Mouse (Mus musculus): ENCODE measurements around the gene Tgm1.
A peak's percentile ranks its signal among the peaks of the same experiment; 100 is the strongest.

Tgm1 gene

GRCm38 (mm10) chr14:55723433-55723832 lies 9.7 kb upstream of the Tgm1 start:
- DNase-seq (ENCODE audit: low spot score), result no peak

GRCm38 (mm10) chr14:55722438-55722945 lies 8.8 kb upstream of the Tgm1 start:
- DNase-seq (ENCODE audit: low spot score), result no peak

GRCm38 (mm10) chr14:55721700-55722437 lies 8.1 kb upstream of the Tgm1 start, which contains the start of gene Rabggta:
Gene Rabggta, minus strand, starts transcription at chr14:55722263.
- peak; percentile 96 for DNase-seq (ENCODE audit: low spot score)

- no peak for DNase-seq (ENCODE audit: low spot score)
These were observed 7.3 kb upstream of the Tgm1 start for GRCm38 (mm10) chr14:55721076-55721475.

GRCm38 (mm10) chr14:55720666-55721065 lies 6.9 kb upstream of the Tgm1 start:
- DNase-seq (ENCODE audit: low spot score), result no peak

- DNase-seq (ENCODE audit: low spot score), result no peak
These were observed 6.0 kb upstream of the Tgm1 start for GRCm38 (mm10) chr14:55719737-55720136.

GRCm38 (mm10) chr14:55716884-55717283 lies 3.2 kb upstream of the Tgm1 start:
- DNase-seq (ENCODE audit: low spot score), result no peak

GRCm38 (mm10) chr14:55716271-55716670 lies 2.5 kb upstream of the Tgm1 start:
- no peak for DNase-seq (ENCODE audit: low spot score)

GRCm38 (mm10) chr14:55714893-55715292 lies 1.2 kb upstream of the Tgm1 start:
- no peak for DNase-seq (ENCODE audit: low spot score)

GRCm38 (mm10) chr14:55713007-55713728 lies 558 bp downstream of the Tgm1 start:
- DNase-seq (ENCODE audit: low spot score), result peak; percentile 28

GRCm38 (mm10) chr14:55711786-55712185 lies 1.9 kb downstream of the Tgm1 start:
- no peak for DNase-seq (ENCODE audit: low spot score)

- DNase-seq (ENCODE audit: low spot score), result no peak
These were observed 4.2 kb downstream of the Tgm1 start for GRCm38 (mm10) chr14:55709509-55709908.

GRCm38 (mm10) chr14:55707397-55707796 lies 6.3 kb downstream of the Tgm1 start:
- no peak for DNase-seq (ENCODE audit: low spot score)

- DNase-seq (ENCODE audit: low spot score), result no peak
These were observed 7.6 kb downstream of the Tgm1 start for GRCm38 (mm10) chr14:55706051-55706600.

- DNase-seq (ENCODE audit: low spot score), result no peak
These were observed 11.0 kb downstream of the Tgm1 start for GRCm38 (mm10) chr14:55702761-55703160.

- DNase-seq (ENCODE audit: low spot score), result no peak
These were observed 12.6 kb downstream of the Tgm1 start for GRCm38 (mm10) chr14:55701131-55701530.

GRCm38 (mm10) chr14:55697226-55697625 lies 16.5 kb downstream of the Tgm1 start:
- no peak for DNase-seq (ENCODE audit: low spot score)

- no peak for DNase-seq (ENCODE audit: low spot score)
These were observed 24.3 kb downstream of the Tgm1 start for GRCm38 (mm10) chr14:55689433-55689832.

GRCm38 (mm10) chr14:55682118-55682493 lies 31.6 kb downstream of the Tgm1 start:
- DNase-seq (ENCODE audit: low spot score), result no peak

GRCm38 (mm10) chr14:55681160-55682117 lies 32.3 kb downstream of the Tgm1 start, which contains the start of gene Tinf2:
Gene Tinf2, minus strand, starts transcription at chr14:55681820.
- DNase-seq (ENCODE audit: low spot score), result peak; percentile 96

GRCm38 (mm10) chr14:55677615-55678014 lies 36.1 kb downstream of the Tgm1 start:
- DNase-seq (ENCODE audit: low spot score), result no peak

- DNase-seq (ENCODE audit: low spot score), result no peak
These were observed 41.0 kb downstream of the Tgm1 start for GRCm38 (mm10) chr14:55672741-55673060.
